Mouse (Mus musculus): ENCODE measurements around the gene Med15. TPM values are rescaled to one million over a fixed set of nuclear protein-coding genes. Genes with fewer than 3 reads are reported as not detected.

Gene Med15
- polyA plus RNA-seq, 1 experiment from 2014 or later = 39.8 TPM

GRCm38 (mm10) chr16:17759813-17760321 lies 27.2 kb upstream of the Med15 start:
- DNase-seq = peak; percentile 70
- 1% methylated on average over 54 of the region's 54 CpGs for WGBS

GRCm38 (mm10) chr16:17759344-17759773 lies 26.7 kb upstream of the Med15 start, which contains the start of gene Klhl22:
Klhl22 (plus strand) TSS chr16:17759618.
- peak within 1 kb of the TSS; percentile 86 for H3K9ac ChIP-seq (replicated peaks; ENCODE audit: low read length)
- peak within 1 kb of the TSS; percentile 71 for H3K4me3 ChIP-seq (replicated peaks; ENCODE audit: low read depth, low read length)

More at GRCm38 (mm10) chr16:17759813-17760321, 27.2 kb upstream of the Med15 start:
- Histone ChIP-seq H3K4me1 (ENCODE audit: control insufficient read depth, insufficient read depth, low read length) (peaks cover 19% of the 10 kb centered on the region), H3K9me3 (ENCODE audit: control insufficient read depth, low read length) (no peaks in the 10 kb centered on the region), H3K27me3 (ENCODE audit: control insufficient read depth, insufficient read depth, low read length) (no peaks in the 10 kb centered on the region), H3K9ac (replicated peaks; ENCODE audit: low read length) (peak overlapping the region; percentile 86), H3K4me2 (ENCODE audit: low read length) (peak overlapping the region; percentile 87), H3K27ac (replicated peaks; ENCODE audit: low read depth, low read length) (peak overlapping the region; percentile 84), H3K4me3 (replicated peaks; ENCODE audit: low read depth, low read length) (peak overlapping the region; percentile 71), H3K36me3 (ENCODE audit: control insufficient read depth, insufficient read depth, low read length) (0 out of 2 replicates have a peak, but pooled peaks cover 7% of the 10 kb centered on the region)
- ATAC-seq (ENCODE audit: low FRiP score, low TSS enrichment) = peak; percentile 47

GRCm38 (mm10) chr16:17758902-17759301 lies 26.2 kb upstream of the Med15 start:
- Histone ChIP-seq H3K27ac (replicated peaks; ENCODE audit: low read depth, low read length) (peak overlapping the region; percentile 67), H3K9me3 (ENCODE audit: control insufficient read depth, low read length) (no peaks in the 10 kb centered on the region)
- WGBS = 58% methylated on average over 9 of the region's 9 CpGs

More at GRCm38 (mm10) chr16:17759344-17759773, 26.7 kb upstream of the Med15 start, which contains the start of gene Klhl22:
- WGBS = 1% methylated on average over 27 of the region's 28 CpGs
- Histone ChIP-seq H3K36me3 (ENCODE audit: control insufficient read depth, insufficient read depth, low read length) (0 out of 2 replicates have a peak, but pooled peaks cover 4% of the 10 kb centered on the region), H3K4me1 (ENCODE audit: control insufficient read depth, insufficient read depth, low read length) (peaks cover 19% of the 10 kb centered on the region), H3K9me3 (ENCODE audit: control insufficient read depth, low read length) (no peaks in the 10 kb centered on the region), H3K4me2 (ENCODE audit: low read length) (peak within 1 kb of the TSS; percentile 87), H3K27ac (replicated peaks; ENCODE audit: low read depth, low read length) (peak within 1 kb of the TSS; percentile 84), H3K27me3 (ENCODE audit: control insufficient read depth, insufficient read depth, low read length) (no peaks in the 10 kb centered on the region)
- ATAC-seq (ENCODE audit: low FRiP score, low TSS enrichment) = peak; percentile 96
- peak; percentile 97 for DNase-seq

GRCm38 (mm10) chr16:17757756-17758155 lies 25.1 kb upstream of the Med15 start:
- Histone ChIP-seq H3K27ac (replicated peaks; ENCODE audit: low read depth, low read length) (no peak overlapping the region), H3K9me3 (ENCODE audit: control insufficient read depth, low read length) (no peaks in the 10 kb centered on the region), H3K4me3 (replicated peaks; ENCODE audit: low read depth, low read length) (no peak overlapping the region), H3K4me1 (ENCODE audit: control insufficient read depth, insufficient read depth, low read length) (peaks cover 19% of the 10 kb centered on the region), H3K27me3 (ENCODE audit: control insufficient read depth, insufficient read depth, low read length) (no peaks in the 10 kb centered on the region), H3K4me2 (ENCODE audit: low read length) (no peak overlapping the region), H3K9ac (replicated peaks; ENCODE audit: low read length) (no peak overlapping the region), H3K36me3 (ENCODE audit: control insufficient read depth, insufficient read depth, low read length) (no peaks in the 10 kb centered on the region)
- DNase-seq (no peak), ATAC-seq (ENCODE audit: low FRiP score, low TSS enrichment) (no peak)
- WGBS = 97% methylated on average over 1 of the region's 1 CpGs

More at GRCm38 (mm10) chr16:17758902-17759301, 26.2 kb upstream of the Med15 start:
- peak overlapping the region; percentile 71 for H3K4me3 ChIP-seq (replicated peaks; ENCODE audit: low read depth, low read length)
- H3K4me1 ChIP-seq (ENCODE audit: control insufficient read depth, insufficient read depth, low read length) = peaks cover 19% of the 10 kb centered on the region
- peak overlapping the region; percentile 87 for H3K4me2 ChIP-seq (ENCODE audit: low read length)
- H3K9ac ChIP-seq (replicated peaks; ENCODE audit: low read length) = peak overlapping the region; percentile 86
- DNase-seq = peak; percentile 6
- H3K27me3 ChIP-seq (ENCODE audit: control insufficient read depth, insufficient read depth, low read length) = no peaks in the 10 kb centered on the region
- no peak for ATAC-seq (ENCODE audit: low FRiP score, low TSS enrichment)
- no peaks in the 10 kb centered on the region for H3K36me3 ChIP-seq (ENCODE audit: control insufficient read depth, insufficient read depth, low read length)

GRCm38 (mm10) chr16:17753686-17754085 lies 21.0 kb upstream of the Med15 start:
- Histone ChIP-seq H3K4me3 (replicated peaks; ENCODE audit: low read depth, low read length) (no peak overlapping the region), H3K4me1 (ENCODE audit: control insufficient read depth, insufficient read depth, low read length) (peaks cover 2% of the 10 kb centered on the region), H3K27ac (replicated peaks; ENCODE audit: low read depth, low read length) (no peak overlapping the region), H3K27me3 (ENCODE audit: control insufficient read depth, insufficient read depth, low read length) (no peaks in the 10 kb centered on the region), H3K9ac (replicated peaks; ENCODE audit: low read length) (no peak overlapping the region), H3K9me3 (ENCODE audit: control insufficient read depth, low read length) (no peaks in the 10 kb centered on the region), H3K4me2 (ENCODE audit: low read length) (no peak overlapping the region), H3K36me3 (ENCODE audit: control insufficient read depth, insufficient read depth, low read length) (no peaks in the 10 kb centered on the region)
- ATAC-seq (ENCODE audit: low FRiP score, low TSS enrichment) (no peak), DNase-seq (no peak)
- WGBS = 45% methylated on average over 1 of the region's 1 CpGs

GRCm38 (mm10) chr16:17753001-17753400 lies 20.3 kb upstream of the Med15 start:
- H3K9ac ChIP-seq (replicated peaks; ENCODE audit: low read length) = no peak overlapping the region
- no peaks in the 10 kb centered on the region for H3K4me1 ChIP-seq (ENCODE audit: control insufficient read depth, insufficient read depth, low read length)
- H3K4me2 ChIP-seq (ENCODE audit: low read length) = no peak overlapping the region
- 45% methylated on average over 3 of the region's 3 CpGs for WGBS
- H3K27ac ChIP-seq (replicated peaks; ENCODE audit: low read depth, low read length) = no peak overlapping the region
- H3K4me3 ChIP-seq (replicated peaks; ENCODE audit: low read depth, low read length) = no peak overlapping the region
- no peaks in the 10 kb centered on the region for H3K36me3 ChIP-seq (ENCODE audit: control insufficient read depth, insufficient read depth, low read length)
- DNase-seq (no peak), ATAC-seq (ENCODE audit: low FRiP score, low TSS enrichment) (no peak)
- no peaks in the 10 kb centered on the region for H3K9me3 ChIP-seq (ENCODE audit: control insufficient read depth, low read length)
- no peaks in the 10 kb centered on the region for H3K27me3 ChIP-seq (ENCODE audit: control insufficient read depth, insufficient read depth, low read length)

GRCm38 (mm10) chr16:17745067-17745466 lies 12.4 kb upstream of the Med15 start:
- Histone ChIP-seq H3K4me2 (ENCODE audit: low read length) (no peak overlapping the region), H3K27me3 (ENCODE audit: control insufficient read depth, insufficient read depth, low read length) (no peaks in the 10 kb centered on the region), H3K9ac (replicated peaks; ENCODE audit: low read length) (no peak overlapping the region), H3K27ac (replicated peaks; ENCODE audit: low read depth, low read length) (no peak overlapping the region), H3K9me3 (ENCODE audit: control insufficient read depth, low read length) (no peaks in the 10 kb centered on the region), H3K4me1 (ENCODE audit: control insufficient read depth, insufficient read depth, low read length) (no peaks in the 10 kb centered on the region), H3K4me3 (replicated peaks; ENCODE audit: low read depth, low read length) (no peak overlapping the region), H3K36me3 (ENCODE audit: control insufficient read depth, insufficient read depth, low read length) (no peaks in the 10 kb centered on the region)
- no peak for ATAC-seq (ENCODE audit: low FRiP score, low TSS enrichment)
- DNase-seq = no peak
- 87% methylated on average over 2 of the region's 2 CpGs for WGBS

- no peaks in the 10 kb centered on the region for H3K9me3 ChIP-seq (ENCODE audit: control insufficient read depth, low read length)
- no peak overlapping the region for H3K4me3 ChIP-seq (replicated peaks; ENCODE audit: low read depth, low read length)
- WGBS = 15% methylated on average over 1 of the region's 1 CpGs
Measured at GRCm38 (mm10) chr16:17744536-17744935, 11.8 kb upstream of the Med15 start.

GRCm38 (mm10) chr16:17743279-17743678 lies 10.6 kb upstream of the Med15 start:
- Histone ChIP-seq H3K4me2 (ENCODE audit: low read length) (no peak overlapping the region), H3K27me3 (ENCODE audit: control insufficient read depth, insufficient read depth, low read length) (no peaks in the 10 kb centered on the region), H3K9me3 (ENCODE audit: control insufficient read depth, low read length) (no peaks in the 10 kb centered on the region), H3K4me1 (ENCODE audit: control insufficient read depth, insufficient read depth, low read length) (no peaks in the 10 kb centered on the region), H3K9ac (replicated peaks; ENCODE audit: low read length) (no peak overlapping the region), H3K27ac (replicated peaks; ENCODE audit: low read depth, low read length) (no peak overlapping the region), H3K4me3 (replicated peaks; ENCODE audit: low read depth, low read length) (no peak overlapping the region), H3K36me3 (ENCODE audit: control insufficient read depth, insufficient read depth, low read length) (no peaks in the 10 kb centered on the region)
- no peak for ATAC-seq (ENCODE audit: low FRiP score, low TSS enrichment)
- DNase-seq = no peak
- 37% methylated on average over 4 of the region's 4 CpGs for WGBS

More at GRCm38 (mm10) chr16:17744536-17744935, 11.8 kb upstream of the Med15 start:
- Histone ChIP-seq H3K27me3 (ENCODE audit: control insufficient read depth, insufficient read depth, low read length) (no peaks in the 10 kb centered on the region), H3K4me2 (ENCODE audit: low read length) (no peak overlapping the region), H3K4me1 (ENCODE audit: control insufficient read depth, insufficient read depth, low read length) (no peaks in the 10 kb centered on the region), H3K27ac (replicated peaks; ENCODE audit: low read depth, low read length) (no peak overlapping the region), H3K36me3 (ENCODE audit: control insufficient read depth, insufficient read depth, low read length) (no peaks in the 10 kb centered on the region), H3K9ac (replicated peaks; ENCODE audit: low read length) (no peak overlapping the region)
- DNase-seq (peak; percentile 72), ATAC-seq (ENCODE audit: low FRiP score, low TSS enrichment) (no peak)

All from midbrain, embryonic 14.5 days (tissue).